Mouse (Mus musculus) testis, adult 2 months (tissue): ENCODE measurements around the gene Dnm2. TPM values are rescaled to one million over a fixed set of nuclear protein-coding genes. Genes with fewer than 3 reads are reported as not detected.

Experiments used
- H3K27ac ChIP-seq: fragments of 200-500 bp; 2 replicates; pipeline ENCODE4 v1.5.1; 2012; ENCODE audit warnings: low read depth, low read length; ENCODE audit not compliant: control insufficient read depth, insufficient read depth
- H3K27me3 ChIP-seq: fragments of 200-500 bp; 2 replicates; pipeline ENCODE4 v1.6.1; 2012; ENCODE audit warnings: mild to moderate bottlenecking, low read length, moderate library complexity; ENCODE audit not compliant: control insufficient read depth, insufficient read depth
- H3K36me3 ChIP-seq: fragments of 200-500 bp; 2 replicates; pipeline ENCODE4 v1.6.1; 2012; ENCODE audit warnings: mild to moderate bottlenecking, low read length; ENCODE audit not compliant: control insufficient read depth, insufficient read depth
- H3K4me1 ChIP-seq: fragments of 200-500 bp; 2 replicates; pipeline ENCODE4 v1.6.1; 2012; ENCODE audit warnings: low read length; ENCODE audit not compliant: control insufficient read depth, insufficient read depth
- H3K4me3 ChIP-seq: fragments of 200-500 bp; 2 replicates; pipeline ENCODE4 v1.5.1; 2012; ENCODE audit warnings: low read depth, mild to moderate bottlenecking, low read length, moderate library complexity, mixed read lengths; ENCODE audit not compliant: control insufficient read depth
- CTCF ChIP-seq: fragments of 200-500 bp; IDR thresholded peaks from 2 replicates; pipeline ENCODE4 v1.5.1; 2012; ENCODE audit warnings: low read depth, mild to moderate bottlenecking, inconsistent platforms, low read length, moderate library complexity; ENCODE audit not compliant: control insufficient read depth, insufficient read depth, insufficient replicate concordance
- POLR2A ChIP-seq: fragments of 200-500 bp; IDR thresholded peaks from 2 replicates; pipeline ENCODE4 v1.6.1; 2012; ENCODE audit warnings: low read depth, mild to moderate bottlenecking, inconsistent platforms, low read length, moderate library complexity; ENCODE audit not compliant: control insufficient read depth
- polyA plus RNA-seq: library from polyadenylated mRNA; depleted of rRNA; stranded (reverse); fragments of >200 nt; gene quantifications from 2 replicates; pipeline ENCODE4 v1.2.3, GENCODE M21; 2012

Dnm2 gene
- polyA plus RNA-seq, 1 experiment = 158 TPM

DNA sequence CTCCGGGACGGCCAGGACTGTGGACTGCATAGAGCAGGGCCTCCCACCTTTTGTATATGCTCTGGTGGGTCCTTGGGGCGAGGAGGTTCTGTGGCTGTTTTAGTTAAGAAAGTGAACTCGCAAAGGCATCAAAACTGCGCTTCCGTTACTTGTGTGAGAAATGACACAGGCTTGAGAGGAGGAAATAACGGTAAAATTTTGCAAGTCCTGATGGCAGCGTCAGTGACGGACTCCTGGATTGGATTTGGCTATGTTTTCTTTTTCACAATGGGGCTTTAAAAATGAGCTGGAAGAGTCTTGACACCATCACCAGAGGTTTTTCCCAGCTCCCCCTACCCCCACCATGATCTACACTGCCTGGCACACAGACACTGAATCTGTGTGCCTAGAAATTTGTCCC lies 23.7 kb upstream of the Dnm2 start:
- Histone ChIP-seq H3K27me3 (no peaks in the 10 kb centered on the region), H3K4me1 (no peaks in the 10 kb centered on the region), H3K36me3 (peaks cover 12% of the 10 kb centered on the region), H3K27ac (no peak overlapping the region), H3K4me3 (no peak overlapping the region)
- no peak for TF ChIP-seq CTCF
- TF ChIP-seq POLR2A = no peak

- H3K27ac ChIP-seq = no peak overlapping the region
- peaks cover 8% of the 10 kb centered on the region for H3K36me3 ChIP-seq
- H3K27me3 ChIP-seq = no peaks in the 10 kb centered on the region
- H3K4me1 ChIP-seq = no peaks in the 10 kb centered on the region
- TF ChIP-seq CTCF = no peak
- TF ChIP-seq POLR2A = no peak
- no peak overlapping the region for H3K4me3 ChIP-seq
Measured at GRCm38 (mm10) chr9:21402764-21403253, 21.9 kb upstream of the Dnm2 start.

GRCm38 (mm10) chr9:21403745-21404144 lies 21.0 kb upstream of the Dnm2 start:
- H3K4me3 ChIP-seq = no peak overlapping the region
- H3K27me3 ChIP-seq = no peaks in the 10 kb centered on the region
- H3K36me3 ChIP-seq = peaks cover 8% of the 10 kb centered on the region
- H3K4me1 ChIP-seq = no peaks in the 10 kb centered on the region
- H3K27ac ChIP-seq = no peak overlapping the region
- TF ChIP-seq CTCF (no peak), POLR2A (no peak)

GRCm38 (mm10) chr9:21405525-21405924 lies 19.2 kb upstream of the Dnm2 start:
- H3K36me3 ChIP-seq = peaks cover 2% of the 10 kb centered on the region; the same call in 1 of the 2 replicates

GRCm38 (mm10) chr9:21407951-21408350 lies 16.8 kb upstream of the Dnm2 start:
- Histone ChIP-seq H3K27ac (no peak overlapping the region), H3K4me1 (peaks cover 3% of the 10 kb centered on the region), H3K4me3 (no peak overlapping the region), H3K36me3 (peaks cover 2% of the 10 kb centered on the region; the same call in 1 of the 2 replicates), H3K27me3 (no peaks in the 10 kb centered on the region)
- no peak for TF ChIP-seq CTCF
- TF ChIP-seq POLR2A = no peak

More at GRCm38 (mm10) chr9:21405525-21405924, 19.2 kb upstream of the Dnm2 start:
- TF ChIP-seq CTCF (no peak), POLR2A (no peak)
- Histone ChIP-seq H3K4me1 (no peaks in the 10 kb centered on the region), H3K27ac (no peak overlapping the region), H3K27me3 (no peaks in the 10 kb centered on the region), H3K4me3 (no peak overlapping the region)

GRCm38 (mm10) chr9:21408624-21409023 lies 16.1 kb upstream of the Dnm2 start:
- Histone ChIP-seq H3K36me3 (peaks cover 2% of the 10 kb centered on the region; the same call in 1 of the 2 replicates), H3K27ac (no peak overlapping the region), H3K27me3 (no peaks in the 10 kb centered on the region), H3K4me1 (peaks cover 3% of the 10 kb centered on the region), H3K4me3 (peak overlapping the region; percentile 28)
- TF ChIP-seq CTCF = no peak
- no peak for TF ChIP-seq POLR2A

DNA sequence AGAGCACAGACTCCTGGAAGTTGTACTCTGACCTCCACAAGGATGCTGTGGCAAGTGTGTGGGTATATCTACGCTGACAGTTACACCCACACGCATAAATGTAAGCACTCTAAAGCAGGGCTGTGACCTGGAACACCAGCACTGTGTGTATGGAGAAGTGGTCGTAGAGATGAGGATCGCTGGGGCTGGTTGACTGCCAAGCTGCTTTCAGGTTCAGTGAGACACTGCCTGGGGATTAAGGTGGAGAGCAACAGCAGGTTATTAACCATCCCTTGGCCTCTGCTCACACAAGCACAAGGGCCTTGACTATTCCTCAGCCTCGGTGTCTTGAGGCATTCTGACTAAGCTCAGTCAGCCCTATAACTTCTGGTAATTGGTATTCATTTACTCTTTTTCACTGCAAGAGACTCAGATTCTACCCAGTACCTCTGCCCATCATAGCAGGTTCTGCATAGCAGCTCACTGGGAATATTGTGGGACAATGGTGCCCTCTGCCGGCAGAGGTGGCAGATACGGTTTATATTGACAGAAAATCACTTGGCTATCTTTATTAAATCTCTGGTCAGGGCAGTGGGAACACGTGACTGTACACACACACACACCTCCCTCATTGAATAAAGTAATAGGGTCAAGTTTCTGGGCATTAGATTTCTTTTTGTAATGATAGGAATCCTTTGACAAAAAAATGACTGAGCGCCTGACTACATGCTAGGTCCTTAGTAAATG lies 15.0 kb upstream of the Dnm2 start:
- Histone ChIP-seq H3K27me3 (no peaks in the 10 kb centered on the region), H3K4me3 (peak overlapping the region; percentile 48), H3K4me1 (peaks cover 3% of the 10 kb centered on the region), H3K36me3 (peaks cover 2% of the 10 kb centered on the region; the same call in 1 of the 2 replicates), H3K27ac (no peak overlapping the region)
- peak; percentile 28; the same call in 1 of the 2 replicates for TF ChIP-seq CTCF
- no peak for TF ChIP-seq POLR2A
